Mouse (Mus musculus): ENCODE measurements around the gene Wwox.

- no peak for TF ChIP-seq CTCF (IDR thresholded peaks at IDR 0.05; ENCODE audit: low read depth, low read length)
- TF ChIP-seq POLR2A (IDR thresholded peaks at IDR 0.05; ENCODE audit: insufficient read depth, low read length) = no peak
These were observed 443.6 kb downstream of the Wwox start for GRCm38 (mm10) chr8:114882936-114883606.

All from ES-Bruce4 (cell line).